Mouse (Mus musculus) lung, adult 18-20 months (tissue): ENCODE results near the gene Derl2.

ENCODE experiments used
- DNase-seq, 2 experiments: peaks; one replicate each; pipeline ENCODE4 v3.0.0; 2022; ENCODE audit warnings: mixed read lengths in 2 of 2

Derl2 gene

GRCm38 (mm10) chr11:71019201-71020068 is at the start of gene Derl2, which contains the start of gene Mis12:
TSS of gene Derl2 (minus strand) at chr11:71019841.
TSS of gene Mis12 (plus strand) at chr11:71019611.
- DNase-seq = peak; percentile 99 to 100

GRCm38 (mm10) chr11:71052554-71052953 is 32.9 kb upstream of the Derl2 start:
- no peak for DNase-seq

GRCm38 (mm10) chr11:71039526-71040298 is 20.1 kb upstream of the Derl2 start:
- no peak for DNase-seq

- DNase-seq = peak in 1 of 2 experiments; percentile 20
Measured at GRCm38 (mm10) chr11:71033163-71033761, 13.6 kb upstream of the Derl2 start, which contains the start of gene 6330403K07Rik. TSS of gene 6330403K07Rik (minus strand) at chr11:71033513.

- no peak for DNase-seq
Measured at GRCm38 (mm10) chr11:71032491-71033162, 13.0 kb upstream of the Derl2 start.

GRCm38 (mm10) chr11:71032070-71032469 is 12.4 kb upstream of the Derl2 start:
- DNase-seq = no peak

GRCm38 (mm10) chr11:71029403-71030118 is 9.9 kb upstream of the Derl2 start:
- DNase-seq = no peak

GRCm38 (mm10) chr11:71028280-71028679 is 8.6 kb upstream of the Derl2 start:
- DNase-seq = no peak

GRCm38 (mm10) chr11:71018416-71019200 is 1.0 kb downstream of the Derl2 start:
- no peak for DNase-seq

GRCm38 (mm10) chr11:71017051-71017450 is 2.6 kb downstream of the Derl2 start:
- DNase-seq = no peak

- peak; percentile 65 to 75 for DNase-seq
Measured at GRCm38 (mm10) chr11:71012743-71013142, 6.9 kb downstream of the Derl2 start.

- DNase-seq = peak in 1 of 2 experiments; percentile 24
Measured at GRCm38 (mm10) chr11:71008321-71008720, 11.3 kb downstream of the Derl2 start.

GRCm38 (mm10) chr11:71007831-71008230 is 11.8 kb downstream of the Derl2 start:
- peak in 1 of 2 experiments; percentile 31 for DNase-seq

- no peak for DNase-seq
Measured at GRCm38 (mm10) chr11:71007026-71007425, 12.6 kb downstream of the Derl2 start.

GRCm38 (mm10) chr11:71005046-71005445 is 14.6 kb downstream of the Derl2 start:
- no peak for DNase-seq

GRCm38 (mm10) chr11:71004316-71004773 is 15.3 kb downstream of the Derl2 start, which contains the start of gene Dhx33:
TSS of gene Dhx33 (minus strand) at chr11:71004437.
- peak; percentile 97 to 98 for DNase-seq

GRCm38 (mm10) chr11:71003611-71004315 is 15.9 kb downstream of the Derl2 start:
- no peak for DNase-seq

- DNase-seq = no peak
Measured at GRCm38 (mm10) chr11:71001167-71001566, 18.5 kb downstream of the Derl2 start.

GRCm38 (mm10) chr11:70982557-70983228 is 36.9 kb downstream of the Derl2 start, which contains the start of gene C1qbp:
TSS of gene C1qbp (minus strand) at chr11:70983026.
- peak; percentile 92 to 93 for DNase-seq
